Mouse (Mus musculus): Measurements from ENCODE around the gene Grk3.

DNA sequence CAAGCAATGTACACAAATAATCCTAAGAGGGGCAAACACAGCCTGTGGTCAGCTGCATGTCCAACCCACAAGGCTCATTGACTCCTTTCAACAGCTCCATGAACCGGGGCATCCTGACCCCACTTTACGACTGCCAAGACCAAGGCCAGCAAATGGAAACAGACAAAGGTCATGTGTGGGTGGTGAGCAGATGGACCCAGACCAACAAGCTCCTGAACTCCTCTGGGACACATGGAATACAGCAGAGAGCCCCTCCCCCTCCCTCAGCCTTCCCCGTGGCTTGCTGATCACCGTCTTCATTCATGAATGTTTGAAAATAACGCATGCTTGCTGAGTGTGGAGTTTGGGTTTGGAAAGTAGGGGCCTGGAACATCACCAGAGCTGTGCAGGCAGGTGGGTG is 57.3 kb downstream of the Grk3 start:
- TF ChIP-seq POLR2A (IDR thresholded peaks at IDR 0.05; ENCODE audit: borderline replicate concordance, low read depth, low read length): no peak
- no peak for TF ChIP-seq CTCF (IDR thresholded peaks at IDR 0.05; ENCODE audit: low read depth, low read length)
